ENCODE assay signal across 8 mouse cellular contexts in the genomic region with DNA sequence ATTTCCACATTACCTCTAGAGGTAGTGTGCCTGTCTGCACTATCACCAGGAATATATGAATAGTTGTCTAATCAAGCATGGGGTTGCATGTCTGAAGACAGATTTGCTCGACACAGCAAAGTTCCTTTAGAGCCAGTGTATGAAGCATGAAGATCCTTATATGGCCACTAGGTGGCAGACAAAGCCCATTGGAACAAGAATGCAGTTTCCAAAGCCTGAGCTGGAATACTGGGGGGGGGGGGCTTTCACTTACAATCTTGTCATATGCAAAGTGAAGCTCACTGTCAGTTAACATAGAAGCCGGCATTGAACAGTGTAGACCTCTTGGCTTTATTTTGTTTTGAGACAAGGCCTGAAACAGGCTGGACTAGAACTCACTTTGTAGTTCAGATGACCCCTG. TPM values are rescaled to one million over a fixed set of nuclear protein-coding genes. Genes with fewer than 3 reads are reported as not detected.
DNase-seq lines count a peak whose midpoint lies in the region; ATAC-seq lines count a peak whose summit lies in the region.

No protein-coding gene starts in this region.

- WGBS in forebrain, embryonic 15.5 days = 0% methylated on average over 2 of the region's 2 CpGs
- 5% methylated on average over 2 of the region's 2 CpGs for WGBS in kidney, embryonic 14.5 days

- DNase-seq in adrenal gland, postnatal 14 days = peak; percentile 51
- DNase-seq in adrenal gland, postnatal 25 days = no peak
- peak; percentile 69 for DNase-seq in 416B (ENCODE audit: low read depth)
- peak; percentile 54 for DNase-seq in lung, postnatal 14 days
- peak; percentile 61 for DNase-seq in retina, postnatal 7 days (ENCODE audit: low read depth, low spot score)

- no peak overlapping the region for H3K9ac ChIP-seq in forebrain, embryonic 15.5 days (replicated peaks)
- H3K9ac ChIP-seq in kidney, embryonic 14.5 days (ENCODE audit: low read depth, low read length) = no peak overlapping the region

- H3K4me2 ChIP-seq in forebrain, embryonic 15.5 days (replicated peaks) = no peak overlapping the region
- no peak overlapping the region for H3K4me2 ChIP-seq in kidney, embryonic 14.5 days (replicated peaks; ENCODE audit: low read depth, low read length)

- H3K27ac ChIP-seq in brown adipose tissue, adult 24 weeks (replicated peaks; ENCODE audit: low read depth, low read length) = 0 out of 2 replicates have a peak overlapping the region, but pooled peaks have one; percentile 39
- H3K27ac ChIP-seq in forebrain, embryonic 15.5 days (replicated peaks) = no peak overlapping the region
- no peak overlapping the region for H3K27ac ChIP-seq in kidney, embryonic 14.5 days (ENCODE audit: low read depth, low read length)

- 0 out of 2 replicates have a peak overlapping the region, but pooled peaks have one; percentile 31 for H3K4me3 ChIP-seq in brown adipose tissue, adult 24 weeks (ENCODE audit: insufficient read depth, low read depth, low read length)
- no peak overlapping the region for H3K4me3 ChIP-seq in forebrain, embryonic 15.5 days
- H3K4me3 ChIP-seq in kidney, embryonic 14.5 days (ENCODE audit: low read length) = no peak overlapping the region

- H3K4me1 ChIP-seq in brown adipose tissue, adult 24 weeks (ENCODE audit: control insufficient read depth, insufficient read depth, insufficient read length, low read length) = peaks cover 3% of the 10 kb centered on the region; the same call in 1 of the 2 replicates
- peaks cover 6% of the 10 kb centered on the region for H3K4me1 ChIP-seq in forebrain, embryonic 15.5 days
- no peaks in the 10 kb centered on the region for H3K4me1 ChIP-seq in kidney, embryonic 14.5 days (ENCODE audit: control insufficient read depth, insufficient read depth, low read length)

- H3K27me3 ChIP-seq in forebrain, embryonic 15.5 days = no peaks in the 10 kb centered on the region
- H3K27me3 ChIP-seq in kidney, embryonic 14.5 days (ENCODE audit: control insufficient read depth, insufficient read depth, low read length) = no peaks in the 10 kb centered on the region

- H3K9me3 ChIP-seq in forebrain, embryonic 15.5 days = no peaks in the 10 kb centered on the region
- H3K9me3 ChIP-seq in kidney, embryonic 14.5 days (ENCODE audit: control insufficient read depth, low read length) = no peaks in the 10 kb centered on the region

- no peaks in the 10 kb centered on the region for H3K36me3 ChIP-seq in forebrain, embryonic 15.5 days
- no peaks in the 10 kb centered on the region for H3K36me3 ChIP-seq in kidney, embryonic 14.5 days (ENCODE audit: control insufficient read depth, insufficient read depth, low read length)

- peak; percentile 59 for ATAC-seq in forebrain, embryonic 15.5 days (replicated peaks)
- ATAC-seq in kidney, embryonic 14.5 days (ENCODE audit: low FRiP score, low TSS enrichment) = 0 out of 2 replicates have a peak, but pooled peaks have one; percentile 7

RNA-seq across cellular contexts. Expression of a gene that starts 5.5 kb away (rescaled TPM):
- total RNA-seq in adrenal gland, postnatal 14 days (2021) = 0.94 TPM in 1 of 2 replicates, not detected in the other
- 0.49 TPM in 1 of 2 replicates, not detected in the other for total RNA-seq in adrenal gland, postnatal 25 days (2021)
- polyA plus RNA-seq in brown adipose tissue, adult 24 weeks (2012; ENCODE audit: insufficient read depth, insufficient read length, missing spikeins) = not detected in 2 replicates
- polyA plus RNA-seq in forebrain, embryonic 15.5 days (2015; fragmentation: Nextera tagmentation; extraction: Ambion mirVana) = 0.25 and 0.65 TPM in 2 replicates
- polyA plus RNA-seq in kidney, embryonic 14.5 days (2014; fragmentation: Nextera tagmentation; extraction: Ambion mirVana) = 0.40 TPM in 1 of 2 replicates, not detected in the other

RNA-seq across cellular contexts. Expression of a gene that starts 19.5 kb away (rescaled TPM):
- total RNA-seq in adrenal gland, postnatal 14 days (2021) = not detected in 2 replicates
- not detected in 2 replicates for total RNA-seq in adrenal gland, postnatal 25 days (2021)
- not detected in 2 replicates for polyA plus RNA-seq in brown adipose tissue, adult 24 weeks (2012; ENCODE audit: insufficient read depth, insufficient read length, missing spikeins)
- 2.1 and 2.3 TPM in 2 replicates for polyA plus RNA-seq in forebrain, embryonic 15.5 days (2015; fragmentation: Nextera tagmentation; extraction: Ambion mirVana)
- 0.77 and 1.0 TPM in 2 replicates for polyA plus RNA-seq in kidney, embryonic 14.5 days (2014; fragmentation: Nextera tagmentation; extraction: Ambion mirVana)

RNA-seq across cellular contexts. Expression of a gene that starts 37.5 kb away (rescaled TPM):
- 66.2 and 71.8 TPM in 2 replicates for total RNA-seq in adrenal gland, postnatal 14 days (2021)
- total RNA-seq in adrenal gland, postnatal 25 days (2021) = 75.6 and 85.2 TPM in 2 replicates
- 91.4 and 101 TPM in 2 replicates for polyA plus RNA-seq in brown adipose tissue, adult 24 weeks (2012; ENCODE audit: insufficient read depth, insufficient read length, missing spikeins)
- 101 and 103 TPM in 2 replicates for polyA plus RNA-seq in forebrain, embryonic 15.5 days (2015; fragmentation: Nextera tagmentation; extraction: Ambion mirVana)
- 64.0 and 74.4 TPM in 2 replicates for polyA plus RNA-seq in kidney, embryonic 14.5 days (2014; fragmentation: Nextera tagmentation; extraction: Ambion mirVana)
